Mouse (Mus musculus): ENCODE measurements around the gene Gpnmb. TPM values are rescaled to one million over a fixed set of nuclear protein-coding genes. Genes with fewer than 3 reads are reported as not detected.

Gpnmb gene
- 0.68 TPM for total RNA-seq (2023)

GRCm38 (mm10) chr6:49036275-49037267 lies at the start of gene Gpnmb:
Gene Gpnmb (plus strand): TSS chr6:49036546.

GRCm38 (mm10) chr6:49073304-49074116 lies 37.2 kb downstream of the Gpnmb start, which contains the start of gene Malsu1:
Gene Malsu1 (plus strand): TSS chr6:49073795.

Other genes starting within 250 kb of the Gpnmb start
- gene Tmem176a, start 195.6 kb upstream of the Gpnmb start, total RNA-seq (2023) = 6.3 TPM
- 10.0 TPM for gene Tmem176b, start 195.1 kb upstream of the Gpnmb start, total RNA-seq (2023)
- gene Aoc1, start 163.7 kb upstream of the Gpnmb start, total RNA-seq (2023) = not detected
- gene 1600015I10Rik, start 106.7 kb upstream of the Gpnmb start, total RNA-seq (2023) = not detected
- gene Doxl2, start 61.6 kb upstream of the Gpnmb start, total RNA-seq (2023) = not detected
- not detected for gene Svs1, start 49.7 kb upstream of the Gpnmb start, total RNA-seq (2023)
- gene Malsu1, start 37.2 kb downstream of the Gpnmb start, total RNA-seq (2023) = 53.0 TPM
- gene Igf2bp3, start 178.4 kb downstream of the Gpnmb start, total RNA-seq (2023) = 0.18 TPM
- gene Tra2a, start 227.5 kb downstream of the Gpnmb start, total RNA-seq (2023) = 208 TPM